Mouse (Mus musculus): ENCODE data around the gene Trpm5. TPM values are rescaled to one million over a fixed set of nuclear protein-coding genes. Genes with fewer than 3 reads are reported as not detected.
A peak's percentile ranks its signal among the peaks of the same experiment; 100 is the strongest.

The Trpm5 gene
- total and polyA plus RNA-seq, 3 experiments: 1.7 to 1.9 TPM; not detected in 1

DNA sequence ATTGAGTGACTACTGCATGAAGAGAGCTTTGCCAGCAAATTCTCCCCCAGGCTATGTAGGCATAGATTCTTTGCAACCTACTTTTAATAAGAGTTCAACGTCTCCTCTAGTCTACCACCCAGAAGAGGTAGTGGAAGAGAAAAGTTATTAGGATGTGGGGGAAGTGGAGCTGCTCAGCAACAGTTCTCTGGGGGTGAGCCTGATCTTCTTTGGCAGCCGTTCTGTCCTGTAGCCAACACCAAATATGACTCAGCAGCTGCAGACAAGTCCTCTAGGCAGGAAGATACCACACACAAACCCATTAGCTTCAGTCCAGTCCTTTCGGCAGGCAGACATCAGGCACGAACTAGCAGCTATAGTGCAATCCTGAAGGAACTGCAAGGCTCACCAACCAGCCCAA lies 6.3 kb upstream of the Trpm5 start:
- Histone ChIP-seq H3K27me3 (ENCODE audit: control insufficient read depth in 1 of 2, insufficient read depth in 2 of 2, low read length in 2 of 2) (no peaks in the 10 kb centered on the region; a peak in 1 of 4 replicates), H3K9ac (ENCODE audit: control insufficient read depth, low read depth, low read length, poor library complexity, severe bottlenecking) (peak overlapping the region; percentile 3; the same call in 1 of the 2 replicates), H3K9me3 (replicated peaks; ENCODE audit: insufficient read depth, low read length) (no peaks in the 10 kb centered on the region), H3K4me1 (ENCODE audit: control insufficient read depth in 1 of 2, insufficient read depth in 2 of 2, low read length in 2 of 2) (peaks cover 11 to 27% of the 10 kb centered on the region in 2 experiments), H3K36me3 (ENCODE audit: control insufficient read depth in 1 of 2, insufficient read depth in 2 of 2, low read length in 2 of 2) (peaks cover 0 to 19% of the 10 kb centered on the region in 2 experiments; a peak in 2 of 4 replicates), H3K79me2 (ENCODE audit: control insufficient read depth, insufficient read depth, low read length, poor library complexity) (no peaks in the 10 kb centered on the region), H3K4me3 (ENCODE audit: control insufficient read depth in 1 of 2, insufficient read depth in 1 of 2, low read depth in 2 of 2, low read length in 2 of 2) (no peak overlapping the region), H3K27ac (ENCODE audit: control insufficient read depth, low read depth, low read length) (peak overlapping the region; percentile 46; the same call in 1 of the 2 replicates)
- no peak for TF ChIP-seq ZKSCAN1 (IDR thresholded peaks at IDR 0.05; ENCODE audit: low read depth, low read length)
- 0 out of 2 replicates have a peak, but pooled peaks have one; percentile 36 for TF ChIP-seq MAZ (IDR thresholded peaks at IDR 0.05; ENCODE audit: low read depth, low read length)
- TF ChIP-seq TBP (IDR thresholded peaks at IDR 0.05; ENCODE audit: low read depth, low read length): 0 out of 2 replicates have a peak, but pooled peaks have one; percentile 18
- no peak for TF ChIP-seq ZNF384 (IDR thresholded peaks at IDR 0.05; ENCODE audit: low read depth, low read length)
- TF ChIP-seq GABPA (IDR thresholded peaks at IDR 0.05; ENCODE audit: low read depth, low read length): 0 out of 2 replicates have a peak, but pooled peaks have one; percentile 25
- TF ChIP-seq EP300 (IDR thresholded peaks at IDR 0.05; ENCODE audit: low read depth in 1 of 2, low read length in 2 of 2): peak; percentile 34 to 42; a peak in 2 of 4 replicates
- peak; percentile 44 for TF ChIP-seq ETS1 (IDR thresholded peaks at IDR 0.05; ENCODE audit: low read depth, low read length)
- DNase-seq (ENCODE audit: low read depth, low spot score): peak; percentile 77

DNA sequence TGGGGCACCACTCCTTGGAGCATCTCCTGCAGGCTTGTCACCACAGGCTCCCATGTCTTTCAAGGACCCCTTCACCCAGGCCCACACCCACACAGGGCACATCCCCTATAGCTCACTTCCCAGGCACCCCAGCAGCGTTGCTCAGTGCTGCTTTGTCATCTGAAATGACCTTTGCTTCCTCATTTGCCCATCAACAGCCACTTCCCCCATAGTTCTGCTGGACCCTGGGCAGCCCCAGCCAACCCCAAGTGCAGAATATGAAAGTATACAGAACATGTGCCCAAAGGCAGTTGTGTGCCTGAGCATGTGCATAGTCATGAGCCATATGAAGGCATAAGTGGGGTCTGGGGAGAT lies 1.1 kb upstream of the Trpm5 start:
- Histone ChIP-seq H3K4me1 (ENCODE audit: control insufficient read depth in 1 of 2, insufficient read depth in 2 of 2, low read length in 2 of 2) (peaks cover 0 to 7% of the 10 kb centered on the region in 2 experiments; a peak in 2 of 4 replicates), H3K9ac (ENCODE audit: control insufficient read depth, low read depth, low read length, poor library complexity, severe bottlenecking) (no peak overlapping the region), H3K36me3 (ENCODE audit: control insufficient read depth in 1 of 2, insufficient read depth in 2 of 2, low read length in 2 of 2) (peaks cover 0 to 4% of the 10 kb centered on the region in 2 experiments; a peak in 2 of 4 replicates), H3K79me2 (ENCODE audit: control insufficient read depth, insufficient read depth, low read length, poor library complexity) (no peaks in the 10 kb centered on the region), H3K4me3 (ENCODE audit: control insufficient read depth in 1 of 2, insufficient read depth in 1 of 2, low read depth in 2 of 2, low read length in 2 of 2) (no peak overlapping the region), H3K9me3 (replicated peaks; ENCODE audit: insufficient read depth, low read length) (no peaks in the 10 kb centered on the region), H3K27ac (ENCODE audit: control insufficient read depth, low read depth, low read length) (no peak overlapping the region), H3K27me3 (ENCODE audit: control insufficient read depth in 1 of 2, insufficient read depth in 2 of 2, low read length in 2 of 2) (peaks cover 0 to 2% of the 10 kb centered on the region in 2 experiments; a peak in 1 of 4 replicates)
- no peak for DNase-seq (ENCODE audit: low read depth, low spot score)
- TF ChIP-seq POLR2AphosphoS5 (IDR thresholded peaks at IDR 0.05; ENCODE audit: borderline replicate concordance, low read depth, low read length): no peak
- no peak for TF ChIP-seq RAD21 (IDR thresholded peaks at IDR 0.05; ENCODE audit: low read depth, low read length)
- no peak for TF ChIP-seq EP300 (IDR thresholded peaks at IDR 0.05; ENCODE audit: low read depth in 1 of 2, low read length in 2 of 2)
- no peak for TF ChIP-seq ZKSCAN1 (IDR thresholded peaks at IDR 0.05; ENCODE audit: low read depth, low read length)
- TF ChIP-seq ZC3H11A (IDR thresholded peaks at IDR 0.05; ENCODE audit: low read depth, low read length): no peak
- TF ChIP-seq TCF12 (IDR thresholded peaks at IDR 0.05; ENCODE audit: low read depth, low read length): no peak
- no peak for TF ChIP-seq CHD1 (IDR thresholded peaks at IDR 0.05; ENCODE audit: low read depth, low read length)
- TF ChIP-seq GATA1 (IDR thresholded peaks at IDR 0.05; ENCODE audit: low read depth, low read length): no peak
- no peak for TF ChIP-seq SMC3 (IDR thresholded peaks at IDR 0.05; ENCODE audit: low read depth, low read length)

DNA sequence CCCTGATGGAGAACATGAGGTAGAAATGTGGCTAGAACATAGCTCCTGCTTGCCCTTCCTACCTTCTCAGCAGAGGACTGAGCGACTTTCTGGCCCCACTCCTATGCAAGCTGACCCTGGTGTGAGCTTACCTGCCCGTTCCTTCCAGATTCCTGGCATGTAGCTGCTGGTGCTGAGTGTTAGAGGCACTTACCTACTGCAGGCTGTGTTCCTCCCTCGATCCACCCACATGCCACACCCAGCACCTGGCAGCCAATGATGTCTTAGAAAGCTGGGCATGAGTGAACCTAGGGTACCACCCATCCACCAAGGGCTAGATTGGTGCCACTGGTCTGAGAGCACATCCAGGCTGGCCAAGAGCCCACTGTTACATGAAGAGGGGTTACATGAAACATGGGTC lies 595 bp downstream of the Trpm5 start:
- H3K4me3 ChIP-seq (ENCODE audit: control insufficient read depth in 1 of 2, insufficient read depth in 1 of 2, low read depth in 2 of 2, low read length in 2 of 2): no peak overlapping the region
- H3K4me1 ChIP-seq (ENCODE audit: control insufficient read depth in 1 of 2, insufficient read depth in 2 of 2, low read length in 2 of 2): no peaks in the 10 kb centered on the region; a peak in 1 of 4 replicates
- TF ChIP-seq POLR2AphosphoS5 (IDR thresholded peaks at IDR 0.05; ENCODE audit: borderline replicate concordance, low read depth, low read length) (no peak), NRF1 (IDR thresholded peaks at IDR 0.05; ENCODE audit: insufficient read depth, low read depth, low read length, poor library complexity, severe bottlenecking) (no peak), ZC3H11A (IDR thresholded peaks at IDR 0.05; ENCODE audit: low read depth, low read length) (no peak), POLR2AphosphoS2 (IDR thresholded peaks at IDR 0.05; ENCODE audit: low read length) (no peak), CHD2 (IDR thresholded peaks at IDR 0.05; ENCODE audit: low read length) (no peak), ETS1 (IDR thresholded peaks at IDR 0.05; ENCODE audit: low read depth, low read length) (no peak), MYB (IDR thresholded peaks at IDR 0.05; ENCODE audit: low read depth, low read length) (no peak), TCF12 (IDR thresholded peaks at IDR 0.05; ENCODE audit: low read depth, low read length) (no peak), TAL1 (IDR thresholded peaks at IDR 0.05; ENCODE audit: low read length) (no peak), RAD21 (IDR thresholded peaks at IDR 0.05; ENCODE audit: low read depth, low read length) (no peak), CHD1 (IDR thresholded peaks at IDR 0.05; ENCODE audit: low read depth, low read length) (no peak), KAT2A (conservative IDR thresholded peaks at IDR 0.05; ENCODE audit: low read depth, low read length) (no peak), EP300 (IDR thresholded peaks at IDR 0.05; ENCODE audit: low read depth in 1 of 2, low read length in 2 of 2) (no peak), CTCF (IDR thresholded peaks at IDR 0.05 in 2 of 3, conservative IDR thresholded peaks at IDR 0.05 in 1 of 3; ENCODE audit: control insufficient read depth in 1 of 3, insufficient read depth in 1 of 3, low read depth in 2 of 3, low read length in 3 of 3, poor library complexity in 1 of 3, severe bottlenecking in 1 of 3) (no peak)
- no peaks in the 10 kb centered on the region for H3K9me3 ChIP-seq (replicated peaks; ENCODE audit: insufficient read depth, low read length)
- no peak overlapping the region for H3K27ac ChIP-seq (ENCODE audit: control insufficient read depth, low read depth, low read length)
- H3K9ac ChIP-seq (ENCODE audit: control insufficient read depth, low read depth, low read length, poor library complexity, severe bottlenecking): no peak overlapping the region
- no peaks in the 10 kb centered on the region for H3K36me3 ChIP-seq (ENCODE audit: control insufficient read depth in 1 of 2, insufficient read depth in 2 of 2, low read length in 2 of 2)
- no peak for DNase-seq (ENCODE audit: low read depth, low spot score)
- no peaks in the 10 kb centered on the region for H3K79me2 ChIP-seq (ENCODE audit: control insufficient read depth, insufficient read depth, low read length, poor library complexity)
- H3K27me3 ChIP-seq (ENCODE audit: control insufficient read depth in 1 of 2, insufficient read depth in 2 of 2, low read length in 2 of 2): peaks cover 0 to 2% of the 10 kb centered on the region in 2 experiments; a peak in 2 of 4 replicates

Measured in MEL (cell line).